Comparison of ENCODE assay signal across 8 mouse cellular contexts in the genomic region with DNA sequence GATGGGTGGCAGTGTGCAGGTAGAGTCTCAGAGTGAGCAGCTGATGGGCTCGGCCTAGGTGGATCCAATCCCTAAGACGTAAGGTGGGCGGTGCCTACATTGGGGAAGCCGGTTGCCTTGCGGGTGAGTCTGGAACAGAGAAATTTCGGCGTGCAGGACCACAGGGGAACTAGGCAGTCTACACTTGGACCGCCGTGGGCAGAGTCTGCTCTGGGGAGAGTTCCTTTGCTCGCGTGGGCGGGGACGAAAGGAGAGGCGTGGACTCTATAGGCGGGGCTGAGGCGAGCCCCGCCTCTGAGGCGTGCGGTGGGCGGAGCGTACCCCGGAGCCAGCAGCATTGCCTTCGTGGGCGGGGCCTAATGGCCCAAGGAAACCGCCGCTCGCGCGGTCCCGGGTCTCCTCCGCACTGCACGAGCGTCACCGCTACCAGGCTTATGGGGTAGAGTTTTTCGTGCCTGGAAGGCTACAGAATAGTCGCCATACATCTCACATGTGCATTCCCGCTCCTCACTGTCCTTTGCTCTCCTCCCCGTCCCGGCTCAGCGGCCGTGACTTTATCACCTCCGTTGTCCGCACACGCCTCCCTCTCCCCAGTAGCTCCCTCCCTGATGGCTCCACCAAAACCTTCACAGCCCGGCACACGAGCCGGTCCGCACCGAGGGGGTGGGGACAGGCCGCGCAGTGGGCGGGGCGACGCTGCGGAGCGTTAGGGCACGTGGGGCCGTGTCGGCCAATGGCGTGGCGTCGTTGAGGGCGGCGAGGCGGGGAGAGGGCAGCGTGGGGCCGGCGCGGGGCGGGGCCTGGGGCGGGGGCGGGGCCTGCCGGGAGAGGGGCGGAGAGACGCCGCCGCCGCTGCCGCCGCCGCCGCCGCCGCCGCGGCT. TPM values are rescaled to one million over a fixed set of nuclear protein-coding genes. Genes with fewer than 3 reads are reported as not detected.
DNase-seq lines count a peak whose midpoint lies in the region; ATAC-seq and TF ChIP-seq lines count a peak whose summit lies in the region.

TSS of gene Ppp2r5c (plus strand) at position 831 of the 881 bp plus-strand sequence.

- peak; percentile 35; the same call in 1 of the 2 replicates for TF ChIP-seq POLR2A in olfactory bulb, adult 2 months (IDR thresholded peaks at IDR 0.05; ENCODE audit: insufficient read depth, low read depth, low read length)
- peak; percentile 14; the same call in 1 of the 2 replicates for TF ChIP-seq POLR2A in thymus, adult 2 months (IDR thresholded peaks at IDR 0.05; ENCODE audit: control insufficient read depth, extremely low read depth, insufficient read depth, low read length, poor library complexity)

- peaks cover 25% of the 10 kb centered on the region for H3K27me3 ChIP-seq in G1E (ENCODE audit: insufficient read depth, low read length)
- H3K27me3 ChIP-seq in forebrain, embryonic 16.5 days (replicated peaks; ENCODE audit: control insufficient read depth, insufficient read depth, low read length), result 0 out of 2 replicates have a peak, but pooled peaks cover 3% of the 10 kb centered on the region
- H3K27me3 ChIP-seq in lung, embryonic 14.5 days (ENCODE audit: insufficient read depth, low read length), result no peaks in the 10 kb centered on the region
- no peaks in the 10 kb centered on the region for H3K27me3 ChIP-seq in thymus, adult 2 months (ENCODE audit: control insufficient read depth, insufficient read depth, low read length)

- peak within 1 kb of the TSS; percentile 97 for H3K27ac ChIP-seq in forebrain, embryonic 16.5 days (ENCODE audit: low read length)
- H3K27ac ChIP-seq in layer of hippocampus, adult 2 months, result peak within 1 kb of the TSS; percentile 98
- H3K27ac ChIP-seq in lung, embryonic 14.5 days (ENCODE audit: low read depth), result peak within 1 kb of the TSS; percentile 97
- H3K27ac ChIP-seq in olfactory bulb, adult 2 months (ENCODE audit: insufficient read depth, low read depth, low read length), result peak within 1 kb of the TSS; percentile 96
- H3K27ac ChIP-seq in thymus, adult 2 months (ENCODE audit: control insufficient read depth, insufficient read depth, low read length), result peak within 1 kb of the TSS; percentile 83

- peak within 1 kb of the TSS; percentile 82 for H3K4me3 ChIP-seq in G1E (ENCODE audit: low read depth, low read length)
- H3K4me3 ChIP-seq in forebrain, embryonic 16.5 days (replicated peaks; ENCODE audit: low read length), result peak within 1 kb of the TSS; percentile 92
- peak within 1 kb of the TSS; percentile 100 for H3K4me3 ChIP-seq in layer of hippocampus, adult 2 months
- H3K4me3 ChIP-seq in lung, embryonic 14.5 days (ENCODE audit: low read depth, low read length), result peak within 1 kb of the TSS; percentile 80
- peak within 1 kb of the TSS; percentile 94 for H3K4me3 ChIP-seq in olfactory bulb, adult 2 months (ENCODE audit: insufficient read depth, low read depth, low read length)
- H3K4me3 ChIP-seq in thymus, adult 2 months (ENCODE audit: control insufficient read depth, insufficient read depth, low read length), result peak within 1 kb of the TSS; percentile 90

- peak; percentile 99 for DNase-seq in G1E (ENCODE audit: low spot score)
- peak; percentile 95 to 96 for DNase-seq in cerebellum, adult 18-20 months
- peak; percentile 95 for DNase-seq in heart, postnatal 36 days
- peak; percentile 93 to 94 for DNase-seq in layer of hippocampus, adult 2 months (ENCODE audit: low spot score in 2 of 2)
- DNase-seq in lung, embryonic 14.5 days, result peak; percentile 97
- peak; percentile 93 for DNase-seq in thymus, adult 2 months

- WGBS in forebrain, embryonic 16.5 days, result under 1% methylated on average over 68 of the region's 86 CpGs
- WGBS in lung, embryonic 14.5 days, result under 1% methylated on average over 79 of the region's 86 CpGs
- 1% methylated on average over 82 of the region's 86 CpGs for WGBS in olfactory bulb, adult 2 months
- 3% methylated on average over 83 of the region's 86 CpGs for WGBS in thymus, adult 2 months

- H3K4me1 ChIP-seq in G1E (ENCODE audit: insufficient read depth, low read depth, low read length), result peaks cover 19% of the 10 kb centered on the region
- H3K4me1 ChIP-seq in forebrain, embryonic 16.5 days (replicated peaks; ENCODE audit: control insufficient read depth, insufficient read depth, low read length), result peaks cover 13% of the 10 kb centered on the region
- H3K4me1 ChIP-seq in lung, embryonic 14.5 days (ENCODE audit: insufficient read depth), result 0 out of 2 replicates have a peak, but pooled peaks cover 2% of the 10 kb centered on the region
- peaks cover 17% of the 10 kb centered on the region for H3K4me1 ChIP-seq in olfactory bulb, adult 2 months (ENCODE audit: control insufficient read depth, insufficient read depth, low read length)
- peaks cover 8% of the 10 kb centered on the region for H3K4me1 ChIP-seq in thymus, adult 2 months (replicated peaks; ENCODE audit: control insufficient read depth, insufficient read depth, low read length)

- no peaks in the 10 kb centered on the region for H3K9me3 ChIP-seq in G1E (replicated peaks)
- H3K9me3 ChIP-seq in forebrain, embryonic 16.5 days (ENCODE audit: control insufficient read depth, low read length), result no peaks in the 10 kb centered on the region
- H3K9me3 ChIP-seq in lung, embryonic 14.5 days (ENCODE audit: low read depth, low read length), result no peaks in the 10 kb centered on the region

- intact Hi-C loops in heart, postnatal 36 days (cut with DNase I), result loop anchor here (5.0 kb wide), 1 partner anchor 396 kb away; the partner anchor contains the start of gene Mok

- H3K36me3 ChIP-seq in G1E (replicated peaks), result peaks cover 17% of the 10 kb centered on the region
- no peaks in the 10 kb centered on the region; the same call in 1 of the 2 replicates for H3K36me3 ChIP-seq in forebrain, embryonic 16.5 days (ENCODE audit: control insufficient read depth, insufficient read depth)
- H3K36me3 ChIP-seq in lung, embryonic 14.5 days (ENCODE audit: insufficient read depth), result 0 out of 2 replicates have a peak, but pooled peaks cover 3% of the 10 kb centered on the region
- no peaks in the 10 kb centered on the region for H3K36me3 ChIP-seq in thymus, adult 2 months (ENCODE audit: control insufficient read depth, insufficient read depth, low read length)

- peak within 1 kb of the TSS; percentile 81 for H3K4me2 ChIP-seq in forebrain, embryonic 16.5 days (ENCODE audit: low read length)
- peak within 1 kb of the TSS; percentile 88 for H3K4me2 ChIP-seq in lung, embryonic 14.5 days

- peak; percentile 87 for ATAC-seq in G1E (ENCODE audit: extremely low read depth, insufficient number of reproducible peaks, low FRiP score, poor library complexity, severe bottlenecking)
- peak; percentile 95 for ATAC-seq in forebrain, embryonic 16.5 days
- peak; percentile 97 for ATAC-seq in lung, embryonic 14.5 days (ENCODE audit: insufficient read depth)

- TF ChIP-seq CTCF in G1E (IDR thresholded peaks at IDR 0.05; ENCODE audit: low read depth, low read length), result no peak
- no peak for TF ChIP-seq CTCF in layer of hippocampus, adult 2 months (conservative IDR thresholded peaks at IDR 0.05)
- no peak for TF ChIP-seq CTCF in lung, embryonic 14.5 days (IDR thresholded peaks at IDR 0.05; ENCODE audit: low read depth)
- TF ChIP-seq CTCF in olfactory bulb, adult 2 months (IDR thresholded peaks at IDR 0.05; ENCODE audit: insufficient read depth, low read depth, low read length), result no peak
- no peak; the same call in 1 of the 2 replicates for TF ChIP-seq CTCF in thymus, adult 2 months (IDR thresholded peaks at IDR 0.05; ENCODE audit: borderline replicate concordance, control insufficient read depth, extremely low read depth, insufficient read depth, low read length, poor library complexity)

- peak within 1 kb of the TSS; percentile 92 for H3K9ac ChIP-seq in forebrain, embryonic 16.5 days (replicated peaks; ENCODE audit: low read depth, low read length)
- peak within 1 kb of the TSS; percentile 79 for H3K9ac ChIP-seq in lung, embryonic 14.5 days

RNA-seq across cellular contexts. Expression of gene Ppp2r5c, which starts in this region (rescaled TPM):
- 174 and 192 TPM in 2 replicates for total RNA-seq in G1E (2014; fragmentation: Nextera tagmentation)
- total RNA-seq in G1E (2017), result 262 and 282 TPM in 2 replicates
- 24.6 and 30.6 TPM in 2 replicates for polyA plus RNA-seq in G1E (2012)
- 139 and 145 TPM in 2 replicates for polyA plus RNA-seq in forebrain, embryonic 16.5 days (2015; fragmentation: Nextera tagmentation; extraction: Ambion mirVana)
- 10 to 100 TPM; 94.4 to 96.6 TPM for total RNA-seq in heart, postnatal 36 days (2021)
- 100 to 1,000 TPM; 243 to 252 TPM for total RNA-seq in layer of hippocampus, adult 2 months (2021)
- polyA plus RNA-seq in lung, embryonic 14.5 days (2014; fragmentation: Nextera tagmentation; extraction: Ambion mirVana), result 180 and 188 TPM in 2 replicates
- not detected in 2 replicates for polyA plus RNA-seq in olfactory bulb, adult 2 months (2012; ENCODE audit: insufficient read depth, insufficient read length, low replicate concordance, missing spikeins)
- polyA plus RNA-seq in thymus, adult 2 months (2012; rRNA removed), result 83.1 and 83.7 TPM in 2 replicates

Comparison
In these comparisons a context has a peak if more than half of its experiments do, and no peak if none do; other contexts are left out.
1. Peak in every context shown above with its lines: DNase-seq, ATAC-seq, H3K4me3 ChIP-seq and H3K27ac ChIP-seq.